Mouse (Mus musculus) gastrocnemius, adult 8-10 months (tissue): ENCODE results near the gene Nup205. TPM values are rescaled to one million over a fixed set of nuclear protein-coding genes. Genes with fewer than 3 reads are reported as not detected.

ENCODE experiments used
- DNase-seq, 2 experiments: peaks; one replicate each; pipeline ENCODE4 v3.0.0; 2022; ENCODE audit warnings: low spot score in 2 of 2
- total RNA-seq, 4 experiments: library from RNA; stranded (reverse); gene quantifications; 2 replicates each; pipeline ENCODE4 v1.2.4; 2022

The Nup205 gene
- total RNA-seq, 4 experiments from 2014 or later: 9.8 to 11.8 (median 10.1) TPM

DNA sequence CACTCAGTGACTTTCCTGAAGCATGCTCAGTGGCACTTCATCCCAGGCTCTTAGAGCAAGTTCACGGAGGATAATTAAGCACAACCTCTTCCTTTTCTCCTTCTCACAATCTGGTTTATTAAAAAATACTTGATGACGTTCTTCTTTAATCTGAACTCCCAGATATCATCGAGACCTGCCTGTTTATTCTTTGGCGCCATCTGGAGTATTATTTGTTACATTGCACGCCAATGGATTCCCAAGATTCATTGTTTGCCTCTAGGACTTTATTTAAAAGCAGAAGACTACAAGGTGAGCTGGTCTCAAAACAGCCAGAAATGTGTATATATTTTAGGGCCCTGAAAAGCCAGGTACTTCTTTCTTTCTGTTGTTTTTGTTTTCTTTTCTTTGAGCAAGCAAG lies 67.9 kb downstream of the Nup205 start:
- no peak for DNase-seq

DNA sequence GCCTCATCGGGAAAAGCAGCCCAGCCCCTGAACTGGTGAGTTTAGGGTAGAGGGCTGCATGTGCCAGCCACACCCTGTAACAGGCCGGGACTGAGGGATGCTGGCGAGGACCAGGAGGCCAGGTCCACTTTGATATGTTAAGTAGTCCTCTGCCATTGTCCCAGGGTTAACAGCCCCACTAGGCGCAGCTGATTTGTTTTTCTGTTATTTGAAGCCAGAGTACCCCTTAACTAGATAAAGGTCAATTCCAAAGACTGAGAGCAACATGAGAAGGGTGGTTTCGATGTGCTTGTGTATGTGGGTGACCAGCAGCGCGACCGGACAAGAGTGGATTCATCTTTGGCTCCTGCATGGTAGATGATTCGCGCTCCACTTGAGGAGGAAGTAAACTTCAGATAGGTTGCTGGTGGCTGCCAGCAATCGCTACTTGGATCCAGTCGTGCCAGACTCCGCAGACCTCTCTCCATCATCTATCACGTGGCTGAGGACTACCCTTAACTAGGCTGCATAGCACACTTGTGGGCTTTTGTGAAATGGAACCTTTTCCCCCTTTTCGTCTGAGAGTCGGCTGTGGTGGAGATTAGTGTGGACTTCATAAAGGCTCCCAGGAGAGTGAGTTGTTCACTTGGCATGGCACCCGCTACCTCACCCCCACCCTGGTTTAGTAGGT lies 74.7 kb downstream of the Nup205 start:
- no peak for DNase-seq

- DNase-seq: peak; percentile 70 to 80
Measured at GRCm38 (mm10) chr6:35252477-35253346, 75.5 kb downstream of the Nup205 start.

DNA sequence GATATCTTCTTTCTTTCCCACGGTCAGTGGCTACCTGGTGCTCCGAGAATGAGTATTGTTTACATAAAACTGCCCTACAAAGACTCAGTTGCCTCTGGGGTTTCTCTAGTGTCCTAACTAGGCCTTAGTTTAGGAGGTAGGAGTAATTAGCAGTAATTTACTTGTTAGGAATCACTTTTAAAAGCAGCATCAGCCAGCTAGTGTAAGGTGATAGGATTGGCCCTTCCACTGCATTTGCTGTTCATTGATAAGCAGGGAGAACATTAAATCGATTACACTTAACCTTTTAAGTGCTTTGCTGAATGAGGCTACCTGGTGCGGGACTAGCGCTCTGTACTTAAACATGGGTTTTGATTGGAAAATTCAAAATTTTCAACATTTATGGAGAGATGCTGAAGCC lies 76.3 kb downstream of the Nup205 start:
- no peak for DNase-seq

DNA sequence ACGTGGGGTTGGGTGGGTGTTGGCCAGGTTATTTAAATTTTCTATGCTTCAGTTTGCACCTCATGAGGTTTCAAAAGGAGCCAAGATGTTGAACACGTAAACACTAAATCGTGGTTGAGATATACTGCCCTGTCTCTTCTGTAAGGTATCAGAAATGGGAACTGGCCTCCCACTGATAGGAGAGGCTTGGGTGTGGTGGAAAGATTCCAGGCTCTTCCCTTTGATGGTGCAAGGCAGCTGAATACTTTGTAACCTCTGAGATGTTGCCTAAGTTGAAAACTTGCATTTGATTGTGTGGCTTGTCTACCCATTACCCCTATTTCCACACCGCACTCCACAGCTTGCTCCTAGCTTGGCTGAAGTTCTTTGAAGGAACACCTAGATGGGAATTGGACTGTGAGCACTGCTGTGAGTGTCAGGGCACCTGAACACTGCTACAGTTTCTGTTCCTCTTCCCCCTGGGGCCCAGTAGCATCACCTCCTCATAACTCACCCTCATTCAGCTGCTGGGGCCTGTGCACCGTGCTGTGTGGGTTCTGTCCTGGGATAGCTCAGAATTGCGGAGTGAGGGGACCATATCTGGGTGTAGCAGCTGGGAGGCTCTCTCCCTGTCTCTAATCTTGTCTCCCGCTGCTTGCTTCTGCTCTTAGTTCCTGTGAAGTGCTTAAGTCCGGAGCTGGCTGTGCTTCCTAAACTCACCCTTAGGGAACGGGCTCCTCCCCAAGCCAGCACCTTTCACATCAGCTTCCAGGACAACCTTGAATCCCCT lies 77.1 kb downstream of the Nup205 start:
- DNase-seq: no peak

- DNase-seq: no peak
Measured at GRCm38 (mm10) chr6:35255017-35255416, 77.8 kb downstream of the Nup205 start.

GRCm38 (mm10) chr6:35256691-35257090 lies 79.5 kb downstream of the Nup205 start:
- DNase-seq: peak in 1 of 2 experiments; percentile 17

GRCm38 (mm10) chr6:35257626-35258190 lies 80.5 kb downstream of the Nup205 start:
- DNase-seq: no peak

- DNase-seq: no peak
Measured at GRCm38 (mm10) chr6:35258922-35259321, 81.7 kb downstream of the Nup205 start.

GRCm38 (mm10) chr6:35259526-35259925 lies 82.3 kb downstream of the Nup205 start:
- DNase-seq: peak in 1 of 2 experiments; percentile 26

DNA sequence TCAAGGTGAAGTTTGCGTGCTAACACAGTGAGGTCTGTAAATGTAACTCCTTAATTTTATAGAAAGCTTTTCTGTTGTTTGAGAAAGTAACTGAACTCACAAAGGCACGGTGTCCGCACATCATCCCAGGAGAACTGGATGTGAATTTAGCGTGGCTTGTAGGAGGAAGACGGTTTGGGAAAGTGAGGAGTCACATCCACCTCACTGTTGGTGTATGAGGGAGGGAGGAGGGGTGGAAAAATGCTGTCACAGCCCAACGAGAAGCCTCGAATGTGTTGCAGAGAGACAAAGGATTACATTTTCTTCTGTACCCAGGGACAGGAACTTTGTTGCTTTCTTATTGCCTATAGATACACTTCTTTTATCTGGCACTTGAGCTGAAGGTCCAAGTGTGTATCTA lies 83.3 kb downstream of the Nup205 start:
- DNase-seq: no peak

- DNase-seq: no peak
Measured at GRCm38 (mm10) chr6:35265580-35266278, 88.5 kb downstream of the Nup205 start.

- DNase-seq: no peak
Measured at GRCm38 (mm10) chr6:35268711-35269110, 91.5 kb downstream of the Nup205 start.

GRCm38 (mm10) chr6:35269643-35270042 lies 92.4 kb downstream of the Nup205 start:
- DNase-seq: no peak

DNA sequence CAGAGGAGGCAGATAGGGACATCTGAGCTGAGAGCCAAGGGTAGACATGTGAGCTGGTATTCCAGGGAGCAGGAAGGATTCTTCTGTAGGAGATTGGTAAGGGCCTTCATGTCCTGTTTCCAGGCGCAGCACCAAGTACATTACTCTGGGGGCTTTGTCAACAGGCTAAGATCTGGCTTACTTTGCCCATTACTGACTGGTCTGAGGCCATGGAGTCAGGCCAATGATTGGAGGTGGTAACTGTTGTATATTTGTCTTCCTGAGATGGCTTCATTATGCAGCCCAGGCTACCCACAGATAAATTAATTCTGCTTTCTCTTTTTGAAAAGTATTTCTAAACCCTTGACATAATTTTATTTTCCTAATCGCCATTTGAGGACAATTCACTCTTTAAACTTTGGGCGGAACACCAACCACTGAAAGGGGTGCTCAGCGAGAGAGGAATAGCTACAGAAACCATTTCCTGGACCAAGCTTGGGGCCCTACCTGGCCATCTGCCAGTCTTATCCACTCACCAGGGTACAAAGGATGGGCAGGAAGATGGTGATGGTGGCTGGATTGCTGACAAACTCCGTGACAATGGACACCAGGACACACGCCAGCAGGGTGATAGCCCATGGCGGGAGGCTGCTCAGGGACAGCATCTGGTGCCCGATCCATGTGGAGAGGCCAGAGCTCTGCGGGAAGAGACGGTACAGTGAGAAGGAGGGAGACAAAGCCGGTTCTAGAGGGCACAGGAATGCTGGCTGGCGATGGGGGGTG lies 94.1 kb downstream of the Nup205 start:
- DNase-seq: no peak

DNA sequence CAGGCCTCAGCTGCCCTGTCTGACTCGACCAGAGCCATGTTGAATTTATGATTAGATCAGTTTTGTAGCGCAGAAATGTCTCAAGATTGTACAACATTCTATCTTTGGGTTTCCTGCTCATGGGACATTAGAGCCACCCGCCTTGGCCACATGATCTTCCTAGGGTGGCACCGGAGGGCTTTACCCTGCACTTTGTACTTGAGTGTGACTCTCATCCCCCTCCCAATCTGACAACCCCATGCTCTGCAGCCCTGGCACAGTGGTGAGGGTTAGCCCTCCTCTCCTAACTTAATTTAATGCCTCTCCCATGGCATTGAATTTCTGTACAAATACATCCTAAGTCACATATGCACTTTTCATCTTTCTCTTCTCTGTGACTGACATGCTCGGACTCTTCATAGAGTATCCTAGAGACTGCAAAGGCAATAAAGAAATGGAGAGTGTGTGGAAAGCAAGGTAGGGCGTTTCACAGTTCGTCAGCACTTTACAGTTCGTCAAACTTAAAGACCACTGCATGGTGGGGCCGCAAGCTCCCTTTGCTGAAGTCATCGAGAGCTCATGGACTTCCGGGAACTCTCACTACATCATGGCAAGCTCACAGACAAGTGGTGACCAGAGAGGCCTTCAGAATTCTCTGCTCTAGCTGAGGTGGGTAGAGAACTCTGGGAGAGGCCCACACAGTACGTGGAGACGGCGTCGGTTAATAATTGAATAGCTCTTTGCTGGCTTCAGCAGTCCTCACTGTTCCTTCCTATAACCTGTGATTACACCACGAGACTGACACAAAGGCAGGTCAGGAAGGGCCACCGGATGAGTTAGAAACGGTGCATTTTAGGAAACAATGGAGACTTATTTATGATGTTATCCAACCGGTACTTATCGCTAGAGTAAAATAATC lies 94.9 kb downstream of the Nup205 start:
- DNase-seq: no peak

GRCm38 (mm10) chr6:35273391-35274082 lies 96.3 kb downstream of the Nup205 start:
- DNase-seq: no peak

- DNase-seq: no peak
Measured at GRCm38 (mm10) chr6:35277903-35278587, 100.8 kb downstream of the Nup205 start.
